Mouse (Mus musculus): ENCODE measurements around the gene Ccdc60. TPM values are rescaled to one million over a fixed set of nuclear protein-coding genes. Genes with fewer than 3 reads are reported as not detected.

Ccdc60 gene
- total RNA-seq (2012; rRNA removed) = 0.54 and 0.79 TPM in 2 replicates

GRCm38 (mm10) chr5:116288849-116289570 lies at the start of gene Ccdc60:
TSS of gene Ccdc60 (minus strand) at chr5:116288985.
- Histone ChIP-seq H3K9ac (ENCODE audit: insufficient read depth, low read depth, low read length, poor library complexity, severe bottlenecking) (peak within 1 kb of the TSS; percentile 26; the same call in 1 of the 2 replicates), H3K27ac (ENCODE audit: insufficient read depth, low read depth, low read length, poor library complexity, severe bottlenecking) (no peak within 1 kb of the TSS; the same call in 1 of the 2 replicates), H3K36me3 (ENCODE audit: control insufficient read depth, insufficient read depth, low read length, poor library complexity, severe bottlenecking) (no peaks in the 10 kb centered on the region), H3K4me3 (ENCODE audit: insufficient read depth in 1 of 2, low read depth in 1 of 2, low read length in 2 of 2, poor library complexity in 1 of 2, severe bottlenecking in 1 of 2) (peak within 1 kb of the TSS; percentile 30 to 45; a peak in 3 of 4 replicates), H3K9me3 (ENCODE audit: control insufficient read depth, insufficient read depth, low read depth, low read length) (no peaks in the 10 kb centered on the region), H3K4me1 (ENCODE audit: control insufficient read depth in 2 of 2, insufficient read depth in 2 of 2, low read length in 2 of 2, poor library complexity in 1 of 2) (peaks cover 0 to 7% of the 10 kb centered on the region in 2 experiments; a peak in 1 of 4 replicates)
- peak; percentile 72 for DNase-seq (ENCODE audit: low read depth, low spot score)
- 0 out of 2 replicates have a peak, but pooled peaks have one; percentile 4 for TF ChIP-seq MAFK (IDR thresholded peaks at IDR 0.05; ENCODE audit: insufficient read depth, low read depth, low read length)
- TF ChIP-seq CHD2 (IDR thresholded peaks at IDR 0.05; ENCODE audit: low read depth, low read length) = no peak
- in situ Hi-C loops (cut with MboI; ENCODE audit: low sequenced_read_pairs in 2 of 2, unreplicated experiment in 2 of 2) = no loop called here

- TF ChIP-seq ZNF384 (IDR thresholded peaks at IDR 0.05; ENCODE audit: low read depth, low read length) (no peak), CHD2 (IDR thresholded peaks at IDR 0.05; ENCODE audit: low read depth, low read length) (no peak), HCFC1 (IDR thresholded peaks at IDR 0.05; ENCODE audit: borderline replicate concordance, insufficient read depth, low read length) (no peak), MAFK (IDR thresholded peaks at IDR 0.05; ENCODE audit: insufficient read depth, low read depth, low read length) (no peak), ZC3H11A (IDR thresholded peaks at IDR 0.05; ENCODE audit: borderline replicate concordance, low read depth, low read length) (no peak)
- Histone ChIP-seq H3K27ac (ENCODE audit: insufficient read depth, low read depth, low read length, poor library complexity, severe bottlenecking) (no peak overlapping the region), H3K4me1 (ENCODE audit: control insufficient read depth in 2 of 2, insufficient read depth in 2 of 2, low read length in 2 of 2, poor library complexity in 1 of 2) (no peaks in the 10 kb centered on the region), H3K9ac (ENCODE audit: insufficient read depth, low read depth, low read length, poor library complexity, severe bottlenecking) (no peak overlapping the region), H3K36me3 (ENCODE audit: control insufficient read depth, insufficient read depth, low read length, poor library complexity, severe bottlenecking) (no peaks in the 10 kb centered on the region), H3K4me3 (ENCODE audit: insufficient read depth in 1 of 2, low read depth in 1 of 2, low read length in 2 of 2, poor library complexity in 1 of 2, severe bottlenecking in 1 of 2) (no peak overlapping the region), H3K9me3 (ENCODE audit: control insufficient read depth, insufficient read depth, low read depth, low read length) (no peaks in the 10 kb centered on the region)
- in situ Hi-C loops (cut with MboI; ENCODE audit: low sequenced_read_pairs in 2 of 2, unreplicated experiment in 2 of 2) = no loop called here
- no peak for DNase-seq (ENCODE audit: low read depth, low spot score)
Observed at GRCm38 (mm10) chr5:116336191-116336590, 47.4 kb upstream of the Ccdc60 start.

GRCm38 (mm10) chr5:116328911-116329310 lies 40.1 kb upstream of the Ccdc60 start:
- Histone ChIP-seq H3K9me3 (ENCODE audit: control insufficient read depth, insufficient read depth, low read depth, low read length) (no peaks in the 10 kb centered on the region), H3K4me1 (ENCODE audit: control insufficient read depth in 2 of 2, insufficient read depth in 2 of 2, low read length in 2 of 2, poor library complexity in 1 of 2) (peaks cover 0 to 3% of the 10 kb centered on the region in 2 experiments; a peak in 1 of 4 replicates), H3K36me3 (ENCODE audit: control insufficient read depth, insufficient read depth, low read length, poor library complexity, severe bottlenecking) (no peaks in the 10 kb centered on the region), H3K27ac (ENCODE audit: insufficient read depth, low read depth, low read length, poor library complexity, severe bottlenecking) (no peak overlapping the region), H3K9ac (ENCODE audit: insufficient read depth, low read depth, low read length, poor library complexity, severe bottlenecking) (no peak overlapping the region), H3K4me3 (ENCODE audit: insufficient read depth in 1 of 2, low read depth in 1 of 2, low read length in 2 of 2, poor library complexity in 1 of 2, severe bottlenecking in 1 of 2) (no peak overlapping the region)
- peak; percentile 41 for DNase-seq (ENCODE audit: low read depth, low spot score)
- in situ Hi-C loops (cut with MboI; ENCODE audit: low sequenced_read_pairs in 2 of 2, unreplicated experiment in 2 of 2) = no loop called here
- TF ChIP-seq CHD2 (IDR thresholded peaks at IDR 0.05; ENCODE audit: low read depth, low read length) = no peak
- TF ChIP-seq ZC3H11A (IDR thresholded peaks at IDR 0.05; ENCODE audit: borderline replicate concordance, low read depth, low read length) = no peak
- TF ChIP-seq ZNF384 (IDR thresholded peaks at IDR 0.05; ENCODE audit: low read depth, low read length) = no peak
- no peak for TF ChIP-seq HCFC1 (IDR thresholded peaks at IDR 0.05; ENCODE audit: borderline replicate concordance, insufficient read depth, low read length)
- no peak for TF ChIP-seq MAFK (IDR thresholded peaks at IDR 0.05; ENCODE audit: insufficient read depth, low read depth, low read length)

GRCm38 (mm10) chr5:116323401-116323800 lies 34.6 kb upstream of the Ccdc60 start:
- no peak for DNase-seq (ENCODE audit: low read depth, low spot score)
- in situ Hi-C loops (cut with MboI; ENCODE audit: low sequenced_read_pairs in 2 of 2, unreplicated experiment in 2 of 2) = no loop called here
- Histone ChIP-seq H3K4me1 (ENCODE audit: control insufficient read depth in 2 of 2, insufficient read depth in 2 of 2, low read length in 2 of 2, poor library complexity in 1 of 2) (no peaks in the 10 kb centered on the region; a peak in 1 of 4 replicates), H3K4me3 (ENCODE audit: insufficient read depth in 1 of 2, low read depth in 1 of 2, low read length in 2 of 2, poor library complexity in 1 of 2, severe bottlenecking in 1 of 2) (no peak overlapping the region), H3K27ac (ENCODE audit: insufficient read depth, low read depth, low read length, poor library complexity, severe bottlenecking) (no peak overlapping the region), H3K9ac (ENCODE audit: insufficient read depth, low read depth, low read length, poor library complexity, severe bottlenecking) (no peak overlapping the region), H3K36me3 (ENCODE audit: control insufficient read depth, insufficient read depth, low read length, poor library complexity, severe bottlenecking) (no peaks in the 10 kb centered on the region), H3K9me3 (ENCODE audit: control insufficient read depth, insufficient read depth, low read depth, low read length) (no peaks in the 10 kb centered on the region)
- TF ChIP-seq MAFK (IDR thresholded peaks at IDR 0.05; ENCODE audit: insufficient read depth, low read depth, low read length) (no peak), ZC3H11A (IDR thresholded peaks at IDR 0.05; ENCODE audit: borderline replicate concordance, low read depth, low read length) (no peak), HCFC1 (IDR thresholded peaks at IDR 0.05; ENCODE audit: borderline replicate concordance, insufficient read depth, low read length) (no peak), ZNF384 (IDR thresholded peaks at IDR 0.05; ENCODE audit: low read depth, low read length) (no peak), CHD2 (IDR thresholded peaks at IDR 0.05; ENCODE audit: low read depth, low read length) (no peak)
